Mouse (Mus musculus): Measurements from ENCODE around the gene Tekt4.
A peak's percentile ranks its signal among the peaks of the same experiment; 100 is the strongest.

Gene Tekt4

GRCm38 (mm10) chr17:25433223-25433616, 21.2 kb upstream of the Tekt4 start:
- DNase-seq (ENCODE audit: low read depth) = no peak

GRCm38 (mm10) chr17:25433617-25434606, 20.5 kb upstream of the Tekt4 start, which contains the start of gene Cacna1h:
Gene Cacna1h, minus strand, starts transcription at chr17:25433783.
- DNase-seq (ENCODE audit: low read depth) = no peak

GRCm38 (mm10) chr17:25441417-25441816, 13.0 kb upstream of the Tekt4 start:
- no peak for DNase-seq (ENCODE audit: low read depth)

GRCm38 (mm10) chr17:25442889-25443288, 11.5 kb upstream of the Tekt4 start:
- no peak for DNase-seq (ENCODE audit: low read depth)

GRCm38 (mm10) chr17:25445074-25445473, 9.3 kb upstream of the Tekt4 start:
- DNase-seq (ENCODE audit: low read depth) = no peak

GRCm38 (mm10) chr17:25445841-25446240, 8.6 kb upstream of the Tekt4 start:
- DNase-seq (ENCODE audit: low read depth) = peak; percentile 15

- no peak for DNase-seq (ENCODE audit: low read depth)
Observed at GRCm38 (mm10) chr17:25447865-25448264, 6.5 kb upstream of the Tekt4 start.

GRCm38 (mm10) chr17:25450329-25450728, 4.1 kb upstream of the Tekt4 start:
- no peak for DNase-seq (ENCODE audit: low read depth)

- DNase-seq (ENCODE audit: low read depth) = no peak
Observed at GRCm38 (mm10) chr17:25452246-25452965, 2.0 kb upstream of the Tekt4 start.

GRCm38 (mm10) chr17:25456540-25456939, 2.1 kb downstream of the Tekt4 start:
- no peak for DNase-seq (ENCODE audit: low read depth)

GRCm38 (mm10) chr17:25462236-25462875, 7.9 kb downstream of the Tekt4 start:
- no peak for DNase-seq (ENCODE audit: low read depth)

- DNase-seq (ENCODE audit: low read depth) = no peak
Observed at GRCm38 (mm10) chr17:25463326-25463945, 9.0 kb downstream of the Tekt4 start.

- DNase-seq (ENCODE audit: low read depth) = no peak
Observed at GRCm38 (mm10) chr17:25464091-25464490, 9.7 kb downstream of the Tekt4 start.

- no peak for DNase-seq (ENCODE audit: low read depth)
Observed at GRCm38 (mm10) chr17:25466257-25466656, 11.8 kb downstream of the Tekt4 start.

- peak; percentile 29 for DNase-seq (ENCODE audit: low read depth)
Observed at GRCm38 (mm10) chr17:25467781-25468180, 13.4 kb downstream of the Tekt4 start.

- no peak for DNase-seq (ENCODE audit: low read depth)
Observed at GRCm38 (mm10) chr17:25468301-25468700, 13.9 kb downstream of the Tekt4 start.

- peak; percentile 25 for DNase-seq (ENCODE audit: low read depth)
Observed at GRCm38 (mm10) chr17:25469798-25470197, 15.4 kb downstream of the Tekt4 start.

- no peak for DNase-seq (ENCODE audit: low read depth)
Observed at GRCm38 (mm10) chr17:25471418-25471817, 17.0 kb downstream of the Tekt4 start.

- DNase-seq (ENCODE audit: low read depth) = no peak
Observed at GRCm38 (mm10) chr17:25472044-25472443, 17.6 kb downstream of the Tekt4 start.

GRCm38 (mm10) chr17:25474330-25475077, 20.1 kb downstream of the Tekt4 start:
- peak; percentile 30 for DNase-seq (ENCODE audit: low read depth)
